Mouse (Mus musculus): ENCODE measurements at regions not wholly inside any gene's neighbourhood (a gene's known extent, or its start where the extent isn't known, plus 50 kb on each side); places are given as distances from the start of the nearest gene placed in this dataset.
"Not testable (repeated sequence)": the region's sequence is repeated elsewhere in the genome, so short reads cannot be mapped to it uniquely, and the experiment has no call there.

DNA sequence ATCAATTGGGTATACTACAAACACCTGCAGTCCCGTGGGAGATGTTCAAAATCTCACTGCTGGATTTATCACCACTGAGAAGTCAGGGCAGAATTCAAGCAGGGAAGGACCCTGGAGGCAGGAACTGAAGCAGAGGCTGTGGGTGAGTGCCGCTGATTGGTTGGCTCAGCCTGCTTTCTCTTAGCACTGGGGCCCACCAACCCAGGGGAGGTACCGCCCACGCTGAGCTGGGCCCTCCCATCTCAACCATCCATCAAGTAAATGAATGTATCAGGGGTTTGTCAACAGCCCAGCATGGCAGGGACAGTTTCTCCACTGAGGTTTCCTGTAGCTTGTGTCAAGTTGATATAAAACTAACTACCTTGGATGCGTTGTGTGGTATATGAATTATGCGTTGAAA lies 109.2 kb downstream of the Cand1 start:
- no peak for TF ChIP-seq CTCF (IDR thresholded peaks at IDR 0.05; ENCODE audit: extremely low read depth, insufficient read depth, insufficient read length, insufficient replicate concordance)
- TF ChIP-seq POLR2A (IDR thresholded peaks at IDR 0.05; ENCODE audit: low read depth, low read length), result no peak
- Histone ChIP-seq H3K4me3 (ENCODE audit: extremely low read depth, insufficient read depth, insufficient read length) (no peak overlapping the region), H3K27ac (ENCODE audit: insufficient read depth, low read length) (no peak overlapping the region), H3K36me3 (ENCODE audit: control insufficient read depth, insufficient read depth, low read length) (no peaks in the 10 kb centered on the region), H3K4me1 (ENCODE audit: control insufficient read depth, insufficient read depth, insufficient read length) (no peaks in the 10 kb centered on the region), H3K27me3 (ENCODE audit: control insufficient read depth, insufficient read depth, low read length) (no peaks in the 10 kb centered on the region)
- no peak for DNase-seq (ENCODE audit: low read depth in 1 of 2, low spot score in 2 of 2)
- WGBS, result 91% methylated on average over 6 of the region's 6 CpGs

DNA sequence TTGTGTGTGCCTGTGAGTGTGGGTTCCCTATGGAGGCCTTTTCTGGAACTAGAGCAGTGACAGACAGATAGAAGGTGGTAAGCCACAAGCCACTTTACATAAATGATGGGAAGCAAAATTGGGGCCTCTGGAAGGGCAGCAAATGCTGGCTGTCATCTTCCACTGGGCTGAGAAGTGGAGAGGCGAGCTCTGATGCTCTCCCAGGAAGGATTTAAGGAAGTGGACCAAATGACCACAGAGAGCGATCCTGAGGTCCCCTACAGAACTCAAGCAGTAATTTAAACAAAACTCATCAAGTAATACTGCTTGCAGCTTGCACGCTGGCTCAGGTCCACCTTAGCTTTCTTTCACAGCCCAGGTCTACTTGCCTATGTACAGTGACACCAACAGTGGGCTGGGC lies 111.8 kb downstream of the Cand1 start:
- Histone ChIP-seq H3K27ac (ENCODE audit: insufficient read depth, low read length) (no peak overlapping the region), H3K4me1 (ENCODE audit: control insufficient read depth, insufficient read depth, insufficient read length) (no peaks in the 10 kb centered on the region), H3K4me3 (ENCODE audit: extremely low read depth, insufficient read depth, insufficient read length) (no peak overlapping the region), H3K27me3 (ENCODE audit: control insufficient read depth, insufficient read depth, low read length) (no peaks in the 10 kb centered on the region), H3K36me3 (ENCODE audit: control insufficient read depth, insufficient read depth, low read length) (no peaks in the 10 kb centered on the region)
- 90% methylated on average over 3 of the region's 3 CpGs for WGBS
- TF ChIP-seq CTCF (IDR thresholded peaks at IDR 0.05; ENCODE audit: extremely low read depth, insufficient read depth, insufficient read length, insufficient replicate concordance), result no peak
- no peak for TF ChIP-seq POLR2A (IDR thresholded peaks at IDR 0.05; ENCODE audit: low read depth, low read length)
- no peak for DNase-seq (ENCODE audit: low read depth in 1 of 2, low spot score in 2 of 2)

DNA sequence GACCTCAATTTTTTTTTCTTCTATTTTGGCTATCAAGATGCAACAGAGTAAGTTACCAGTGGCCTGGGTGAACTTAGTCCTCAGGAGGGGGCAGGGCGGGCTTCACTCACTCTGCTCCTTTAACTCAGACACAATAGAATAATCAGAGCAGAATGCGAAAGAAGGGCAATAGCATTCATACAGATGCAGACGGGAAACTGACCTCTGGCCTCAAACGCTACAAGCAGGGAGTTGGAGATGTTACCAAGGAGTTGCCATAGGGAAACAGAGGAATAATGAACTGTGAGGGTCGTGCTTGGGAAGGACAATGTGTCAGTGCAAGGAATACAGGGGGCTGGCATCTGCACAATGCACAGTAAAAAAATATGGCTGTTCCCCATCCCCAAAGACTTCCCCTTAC lies 116.3 kb downstream of the Cand1 start:
- Histone ChIP-seq H3K4me3 (ENCODE audit: extremely low read depth, insufficient read depth, insufficient read length) (no peak overlapping the region), H3K36me3 (ENCODE audit: control insufficient read depth, insufficient read depth, low read length) (no peaks in the 10 kb centered on the region), H3K27ac (ENCODE audit: insufficient read depth, low read length) (no peak overlapping the region), H3K27me3 (ENCODE audit: control insufficient read depth, insufficient read depth, low read length) (no peaks in the 10 kb centered on the region), H3K4me1 (ENCODE audit: control insufficient read depth, insufficient read depth, insufficient read length) (no peaks in the 10 kb centered on the region)
- no peak for TF ChIP-seq CTCF (IDR thresholded peaks at IDR 0.05; ENCODE audit: extremely low read depth, insufficient read depth, insufficient read length, insufficient replicate concordance)
- TF ChIP-seq POLR2A (IDR thresholded peaks at IDR 0.05; ENCODE audit: low read depth, low read length), result no peak
- no peak for DNase-seq (ENCODE audit: low read depth in 1 of 2, low spot score in 2 of 2)
- 87% methylated on average over 5 of the region's 5 CpGs for WGBS

DNA sequence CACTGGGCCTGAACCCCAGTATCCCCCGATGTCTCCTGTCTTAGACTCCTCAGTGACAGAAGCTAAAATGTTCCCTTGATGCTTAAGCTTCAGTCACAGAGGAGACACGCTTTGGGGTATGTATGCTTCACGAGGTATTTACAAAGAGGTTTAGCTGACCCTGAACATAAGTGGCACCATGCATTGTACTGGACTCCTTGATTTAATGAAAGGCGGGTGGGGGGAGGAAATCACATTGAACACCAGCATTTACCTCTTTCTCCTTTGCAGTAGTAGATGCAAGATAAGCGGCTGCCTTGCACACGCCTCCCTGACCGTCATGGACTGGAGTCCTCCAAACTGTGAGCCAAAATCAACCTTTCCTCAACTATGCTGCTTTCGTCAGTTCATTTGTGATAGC lies 117.5 kb downstream of the Cand1 start:
- no peak overlapping the region for H3K27ac ChIP-seq (ENCODE audit: insufficient read depth, low read length)
- H3K4me3 ChIP-seq (ENCODE audit: extremely low read depth, insufficient read depth, insufficient read length), result no peak overlapping the region
- H3K4me1 ChIP-seq (ENCODE audit: control insufficient read depth, insufficient read depth, insufficient read length), result no peaks in the 10 kb centered on the region
- TF ChIP-seq CTCF (IDR thresholded peaks at IDR 0.05; ENCODE audit: extremely low read depth, insufficient read depth, insufficient read length, insufficient replicate concordance) (no peak), POLR2A (IDR thresholded peaks at IDR 0.05; ENCODE audit: low read depth, low read length) (no peak)
- no peaks in the 10 kb centered on the region for H3K36me3 ChIP-seq (ENCODE audit: control insufficient read depth, insufficient read depth, low read length)
- no peak for DNase-seq (ENCODE audit: low read depth in 1 of 2, low spot score in 2 of 2)
- H3K27me3 ChIP-seq (ENCODE audit: control insufficient read depth, insufficient read depth, low read length), result no peaks in the 10 kb centered on the region
- 91% methylated on average over 8 of the region's 8 CpGs for WGBS

DNA sequence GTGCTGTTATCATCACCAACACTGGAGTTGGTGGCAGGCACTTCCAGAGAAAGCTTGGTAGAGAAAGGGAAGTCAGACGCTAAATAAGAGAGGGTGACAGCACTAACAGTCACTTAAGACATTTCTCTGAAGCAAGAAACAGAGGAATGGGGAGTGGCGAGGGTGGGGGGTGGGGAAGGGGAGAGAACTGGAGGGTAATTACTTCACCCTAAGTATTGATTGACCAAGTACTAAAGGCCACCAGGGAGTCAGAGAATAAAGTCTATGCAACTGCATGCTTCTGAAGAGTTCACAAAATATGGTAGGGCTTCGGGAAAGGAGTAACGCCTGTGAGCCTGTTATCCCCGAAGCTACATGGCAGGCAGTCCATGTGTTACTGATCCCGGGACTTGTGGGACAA lies 118.3 kb downstream of the Cand1 start:
- Histone ChIP-seq H3K27ac (ENCODE audit: insufficient read depth, low read length) (no peak overlapping the region), H3K36me3 (ENCODE audit: control insufficient read depth, insufficient read depth, low read length) (no peaks in the 10 kb centered on the region), H3K27me3 (ENCODE audit: control insufficient read depth, insufficient read depth, low read length) (no peaks in the 10 kb centered on the region), H3K4me3 (ENCODE audit: extremely low read depth, insufficient read depth, insufficient read length) (no peak overlapping the region), H3K4me1 (ENCODE audit: control insufficient read depth, insufficient read depth, insufficient read length) (no peaks in the 10 kb centered on the region)
- 81% methylated on average over 6 of the region's 6 CpGs for WGBS
- TF ChIP-seq POLR2A (IDR thresholded peaks at IDR 0.05; ENCODE audit: low read depth, low read length), result no peak
- no peak for TF ChIP-seq CTCF (IDR thresholded peaks at IDR 0.05; ENCODE audit: extremely low read depth, insufficient read depth, insufficient read length, insufficient replicate concordance)
- DNase-seq (ENCODE audit: low read depth in 1 of 2, low spot score in 2 of 2), result no peak

DNA sequence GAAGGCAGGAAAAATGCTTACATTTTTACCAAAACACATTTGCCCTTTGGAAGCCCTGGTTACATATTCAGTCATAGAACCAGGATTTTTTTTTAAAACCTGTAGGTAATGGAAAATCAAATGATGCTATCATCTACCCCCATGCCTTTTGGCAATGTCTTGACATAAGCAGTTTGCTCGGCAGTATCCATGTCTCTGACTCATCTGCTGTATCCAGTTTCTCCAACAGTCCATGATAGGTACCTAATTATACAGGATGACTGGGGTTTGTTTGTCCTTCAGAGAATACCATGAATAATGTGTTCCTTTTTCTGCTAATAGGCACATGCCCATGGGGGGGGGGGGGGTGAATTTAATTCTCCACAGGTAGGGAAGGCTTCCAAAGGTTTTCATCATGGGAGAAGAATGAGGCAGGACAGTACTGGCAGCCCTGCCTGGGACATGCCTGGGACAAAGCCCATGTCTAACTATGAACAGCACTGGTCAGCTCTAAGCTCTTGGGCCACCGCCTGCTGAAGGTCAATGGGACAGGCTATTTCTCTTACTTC lies 122.9 kb downstream of the Cand1 start:
- no peaks in the 10 kb centered on the region for H3K27me3 ChIP-seq (ENCODE audit: control insufficient read depth, insufficient read depth, low read length)
- WGBS, result 88% methylated on average over 2 of the region's 2 CpGs
- no peak overlapping the region for H3K4me3 ChIP-seq (ENCODE audit: extremely low read depth, insufficient read depth, insufficient read length)
- H3K27ac ChIP-seq (ENCODE audit: insufficient read depth, low read length), result no peak overlapping the region
- no peaks in the 10 kb centered on the region for H3K4me1 ChIP-seq (ENCODE audit: control insufficient read depth, insufficient read depth, insufficient read length)
- no peaks in the 10 kb centered on the region for H3K36me3 ChIP-seq (ENCODE audit: control insufficient read depth, insufficient read depth, low read length)
- no peak for DNase-seq (ENCODE audit: low read depth in 1 of 2, low spot score in 2 of 2)
- TF ChIP-seq POLR2A (IDR thresholded peaks at IDR 0.05; ENCODE audit: low read depth, low read length) (no peak), CTCF (IDR thresholded peaks at IDR 0.05; ENCODE audit: extremely low read depth, insufficient read depth, insufficient read length, insufficient replicate concordance) (no peak)

DNA sequence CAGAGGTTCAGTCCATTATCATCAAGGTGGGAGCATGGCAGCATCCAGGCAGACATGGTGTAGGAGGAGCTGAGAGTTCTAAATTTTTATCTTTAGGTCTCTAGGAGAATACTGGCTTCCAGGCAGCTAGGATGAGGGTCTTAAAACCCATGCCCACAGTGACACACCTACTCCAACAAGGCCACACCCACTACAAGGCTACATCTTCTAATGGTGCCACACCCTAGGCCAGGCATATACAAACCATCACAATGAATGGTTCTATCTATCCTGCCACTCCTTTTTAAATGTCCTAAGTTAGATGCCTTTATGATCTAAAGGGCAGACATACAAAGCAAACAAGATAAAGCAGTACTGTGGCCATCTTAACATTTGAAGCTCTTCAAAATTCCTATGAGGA lies 124.7 kb downstream of the Cand1 start:
- not testable (repeated sequence) for H3K36me3 ChIP-seq (ENCODE audit: control insufficient read depth, insufficient read depth, low read length); H3K4me3 ChIP-seq (ENCODE audit: extremely low read depth, insufficient read depth, insufficient read length); H3K27ac ChIP-seq (ENCODE audit: insufficient read depth, low read length); H3K27me3 ChIP-seq (ENCODE audit: control insufficient read depth, insufficient read depth, low read length); H3K4me1 ChIP-seq (ENCODE audit: control insufficient read depth, insufficient read depth, insufficient read length); DNase-seq (ENCODE audit: low read depth in 1 of 2, low spot score in 2 of 2)
